Mouse (Mus musculus): ENCODE results near the gene Erbb2. TPM values are rescaled to one million over a fixed set of nuclear protein-coding genes. Genes with fewer than 3 reads are reported as not detected.
"Not testable (repeated sequence)": the region's sequence is repeated elsewhere in the genome, so short reads cannot be mapped to it uniquely, and the experiment has no call there.

Gene Erbb2
- polyA plus RNA-seq, 1 experiment from 2014 or later = 53.0 TPM

- WGBS = 63% methylated on average over 5 of the region's 5 CpGs
- Histone ChIP-seq H3K4me3 (no peak overlapping the region), H3K4me1 (no peaks in the 10 kb centered on the region), H3K27ac (no peak overlapping the region), H3K36me3 (peaks cover 77% of the 10 kb centered on the region), H3K4me2 (replicated peaks) (no peak overlapping the region), H3K9me3 (no peaks in the 10 kb centered on the region), H3K27me3 (no peaks in the 10 kb centered on the region), H3K9ac (no peak overlapping the region)
- no peak for ATAC-seq (ENCODE audit: low FRiP score, low read depth)
Measured at GRCm38 (mm10) chr11:98376756-98377155, 35.5 kb upstream of the Erbb2 start.

GRCm38 (mm10) chr11:98377787-98378186, 34.5 kb upstream of the Erbb2 start:
- no peaks in the 10 kb centered on the region for H3K9me3 ChIP-seq
- H3K9ac ChIP-seq = no peak overlapping the region
- no peak for ATAC-seq (ENCODE audit: low FRiP score, low read depth)
- H3K4me1 ChIP-seq = no peaks in the 10 kb centered on the region
- no peak overlapping the region for H3K4me3 ChIP-seq
- H3K4me2 ChIP-seq (replicated peaks) = no peak overlapping the region
- H3K36me3 ChIP-seq = peaks cover 77% of the 10 kb centered on the region
- no peaks in the 10 kb centered on the region for H3K27me3 ChIP-seq
- H3K27ac ChIP-seq = no peak overlapping the region
- 84% methylated on average over 11 of the region's 11 CpGs for WGBS

GRCm38 (mm10) chr11:98379379-98379778, 32.9 kb upstream of the Erbb2 start:
- Histone ChIP-seq H3K4me3 (no peak overlapping the region), H3K27me3 (peaks cover 15% of the 10 kb centered on the region), H3K9ac (no peak overlapping the region), H3K4me2 (replicated peaks) (no peak overlapping the region), H3K4me1 (no peaks in the 10 kb centered on the region), H3K36me3 (peaks cover 66% of the 10 kb centered on the region), H3K27ac (no peak overlapping the region; the same call in 1 of the 2 replicates), H3K9me3 (no peaks in the 10 kb centered on the region)
- WGBS = 86% methylated on average over 7 of the region's 7 CpGs
- ATAC-seq (ENCODE audit: low FRiP score, low read depth) = no peak

- Histone ChIP-seq H3K9me3 (no peaks in the 10 kb centered on the region), H3K4me2 (replicated peaks) (no peak overlapping the region), H3K27ac (no peak overlapping the region), H3K9ac (no peak overlapping the region), H3K36me3 (peaks cover 59% of the 10 kb centered on the region), H3K4me3 (no peak overlapping the region), H3K27me3 (peaks cover 22% of the 10 kb centered on the region), H3K4me1 (no peaks in the 10 kb centered on the region)
- ATAC-seq (ENCODE audit: low FRiP score, low read depth) = no peak
- WGBS = 91% methylated on average over 6 of the region's 6 CpGs
Measured at GRCm38 (mm10) chr11:98380106-98380505, 32.2 kb upstream of the Erbb2 start.

GRCm38 (mm10) chr11:98381651-98382050, 30.6 kb upstream of the Erbb2 start:
- ATAC-seq (ENCODE audit: low FRiP score, low read depth) = no peak
- Histone ChIP-seq H3K27me3 (peaks cover 38% of the 10 kb centered on the region), H3K9ac (no peak overlapping the region), H3K9me3 (no peaks in the 10 kb centered on the region), H3K27ac (no peak overlapping the region), H3K36me3 (peaks cover 43% of the 10 kb centered on the region), H3K4me2 (replicated peaks) (no peak overlapping the region), H3K4me1 (peaks cover 4% of the 10 kb centered on the region; the same call in 1 of the 2 replicates), H3K4me3 (no peak overlapping the region)
- 95% methylated on average over 2 of the region's 2 CpGs for WGBS

- WGBS = 34% methylated on average over 2 of the region's 2 CpGs
- H3K9me3 ChIP-seq = not testable (repeated sequence)
- H3K36me3 ChIP-seq = peaks cover 36% of the 10 kb centered on the region
Measured at GRCm38 (mm10) chr11:98382405-98382804, 29.9 kb upstream of the Erbb2 start.

GRCm38 (mm10) chr11:98383261-98384030, 28.8 kb upstream of the Erbb2 start, which contains the start of gene Tcap:
Gene Tcap (plus strand): TSS chr11:98383811.
- H3K36me3 ChIP-seq = peaks cover 25% of the 10 kb centered on the region
- ATAC-seq (ENCODE audit: low FRiP score, low read depth) = no peak
- no peaks in the 10 kb centered on the region for H3K9me3 ChIP-seq
- no peak within 1 kb of the TSS for H3K27ac ChIP-seq
- H3K27me3 ChIP-seq = peaks cover 56% of the 10 kb centered on the region
- no peak within 1 kb of the TSS for H3K4me3 ChIP-seq
- H3K9ac ChIP-seq = no peak within 1 kb of the TSS
- peaks cover 5% of the 10 kb centered on the region; the same call in 1 of the 2 replicates for H3K4me1 ChIP-seq
- no peak within 1 kb of the TSS for H3K4me2 ChIP-seq (replicated peaks)
- WGBS = 47% methylated on average over 14 of the region's 14 CpGs

More at GRCm38 (mm10) chr11:98382405-98382804, 29.9 kb upstream of the Erbb2 start:
- H3K4me2 ChIP-seq (replicated peaks); H3K27ac ChIP-seq; H3K4me3 ChIP-seq; ATAC-seq (ENCODE audit: low FRiP score, low read depth); H3K9ac ChIP-seq; H3K4me1 ChIP-seq: not testable (repeated sequence)
- peaks cover 45% of the 10 kb centered on the region for H3K27me3 ChIP-seq

GRCm38 (mm10) chr11:98384216-98384615, 28.1 kb upstream of the Erbb2 start:
- H3K4me1 ChIP-seq = peaks cover 5% of the 10 kb centered on the region; the same call in 1 of the 2 replicates
- H3K9me3 ChIP-seq = no peaks in the 10 kb centered on the region
- H3K4me3 ChIP-seq = no peak overlapping the region
- H3K27me3 ChIP-seq = peaks cover 63% of the 10 kb centered on the region
- no peak overlapping the region for H3K9ac ChIP-seq
- H3K36me3 ChIP-seq = peaks cover 18% of the 10 kb centered on the region
- 73% methylated on average over 20 of the region's 20 CpGs for WGBS
- H3K27ac ChIP-seq = no peak overlapping the region
- H3K4me2 ChIP-seq (replicated peaks) = no peak overlapping the region
- no peak for ATAC-seq (ENCODE audit: low FRiP score, low read depth)

GRCm38 (mm10) chr11:98384721-98385637, 27.3 kb upstream of the Erbb2 start:
- no peak overlapping the region for H3K9ac ChIP-seq
- no peak overlapping the region for H3K27ac ChIP-seq
- H3K4me3 ChIP-seq = no peak overlapping the region
- H3K4me1 ChIP-seq = peaks cover 5% of the 10 kb centered on the region; the same call in 1 of the 2 replicates
- WGBS = 68% methylated on average over 8 of the region's 8 CpGs
- peaks cover 10% of the 10 kb centered on the region for H3K36me3 ChIP-seq
- H3K9me3 ChIP-seq = no peaks in the 10 kb centered on the region
- ATAC-seq (ENCODE audit: low FRiP score, low read depth) = no peak
- peaks cover 69% of the 10 kb centered on the region for H3K27me3 ChIP-seq
- no peak overlapping the region for H3K4me2 ChIP-seq (replicated peaks)

- peaks cover under 1% of the 10 kb centered on the region; the same call in 1 of the 2 replicates for H3K36me3 ChIP-seq
- peaks cover 78% of the 10 kb centered on the region for H3K27me3 ChIP-seq
- 46% methylated on average over 25 of the region's 25 CpGs for WGBS
- peak within 1 kb of the TSS; percentile 14; the same call in 1 of the 2 replicates for H3K4me3 ChIP-seq
- ATAC-seq (ENCODE audit: low FRiP score, low read depth) = no peak
- peak within 1 kb of the TSS; percentile 48 for H3K4me2 ChIP-seq (replicated peaks)
- no peaks in the 10 kb centered on the region for H3K9me3 ChIP-seq
- H3K9ac ChIP-seq = peak within 1 kb of the TSS; percentile 25; the same call in 1 of the 2 replicates
- no peak within 1 kb of the TSS for H3K27ac ChIP-seq
- peaks cover 5% of the 10 kb centered on the region; the same call in 1 of the 2 replicates for H3K4me1 ChIP-seq
Measured at GRCm38 (mm10) chr11:98385638-98386585, 26.4 kb upstream of the Erbb2 start, which contains the start of gene Pnmt. Gene Pnmt (plus strand): TSS chr11:98386450.

GRCm38 (mm10) chr11:98386596-98386995, 25.7 kb upstream of the Erbb2 start:
- Histone ChIP-seq H3K4me2 (replicated peaks) (peak overlapping the region; percentile 48), H3K27ac (no peak overlapping the region), H3K4me3 (peak overlapping the region; percentile 14; the same call in 1 of the 2 replicates), H3K4me1 (peaks cover 5% of the 10 kb centered on the region; the same call in 1 of the 2 replicates), H3K27me3 (peaks cover 85% of the 10 kb centered on the region), H3K9me3 (no peaks in the 10 kb centered on the region), H3K36me3 (no peaks in the 10 kb centered on the region), H3K9ac (peak overlapping the region; percentile 25; the same call in 1 of the 2 replicates)
- 15% methylated on average over 24 of the region's 24 CpGs for WGBS
- no peak for ATAC-seq (ENCODE audit: low FRiP score, low read depth)

Measured in limb, embryonic 13.5 days (tissue).